Mouse (Mus musculus) small intestine, adult 10 weeks (tissue): ENCODE measurements around the gene Prkaa1. TPM values are rescaled to one million over a fixed set of nuclear protein-coding genes. Genes with fewer than 3 reads are reported as not detected.

Experiments used
- polyA plus RNA-seq: library from polyadenylated mRNA; stranded (reverse); fragments of 350-450 nt; fragmentation: Illumina TruSeq; extraction: RNeasy Lipid Tissue Mini Kit (QIAGEN cat#74804); gene quantifications from one replicate; pipeline ENCODE4 v1.2.3, GENCODE M21; 2014; ENCODE audit warnings: low replicate concordance

Prkaa1 gene
- polyA plus RNA-seq = 51.6 TPM

DNA sequence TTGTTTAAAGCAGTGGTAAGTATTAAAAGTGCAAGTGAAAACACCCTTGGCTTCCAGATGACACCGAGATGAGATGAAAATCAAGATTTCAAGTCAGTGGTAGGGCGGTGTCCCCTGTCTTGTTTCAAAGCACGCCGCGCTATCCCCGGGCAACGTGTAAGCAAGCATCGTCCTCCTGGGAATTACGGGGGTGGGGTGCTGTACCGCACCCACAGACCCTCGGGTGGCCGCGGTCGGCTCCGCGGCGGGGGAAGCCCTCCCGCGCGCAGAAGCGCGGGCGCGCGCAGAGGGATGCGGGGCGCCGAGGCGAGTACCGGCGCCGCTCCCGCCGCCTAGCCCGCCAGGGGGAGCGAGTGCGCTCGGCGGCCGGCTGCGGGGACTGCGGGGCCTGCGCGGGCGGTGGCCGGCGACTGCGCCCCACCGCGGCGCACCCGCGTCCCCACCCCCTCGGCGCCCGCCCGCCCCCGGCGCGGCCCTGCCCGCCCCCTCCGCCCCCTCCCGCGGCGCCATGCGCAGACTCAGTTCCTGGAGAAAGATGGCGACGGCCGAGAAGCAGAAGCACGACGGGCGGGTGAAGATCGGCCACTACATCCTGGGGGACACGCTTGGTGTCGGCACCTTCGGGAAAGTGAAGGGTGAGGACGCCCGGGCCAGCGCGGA is at the start of gene Prkaa1:
Gene Prkaa1 (plus strand): TSS at position 501 of the 660 bp plus-strand sequence.

DNA sequence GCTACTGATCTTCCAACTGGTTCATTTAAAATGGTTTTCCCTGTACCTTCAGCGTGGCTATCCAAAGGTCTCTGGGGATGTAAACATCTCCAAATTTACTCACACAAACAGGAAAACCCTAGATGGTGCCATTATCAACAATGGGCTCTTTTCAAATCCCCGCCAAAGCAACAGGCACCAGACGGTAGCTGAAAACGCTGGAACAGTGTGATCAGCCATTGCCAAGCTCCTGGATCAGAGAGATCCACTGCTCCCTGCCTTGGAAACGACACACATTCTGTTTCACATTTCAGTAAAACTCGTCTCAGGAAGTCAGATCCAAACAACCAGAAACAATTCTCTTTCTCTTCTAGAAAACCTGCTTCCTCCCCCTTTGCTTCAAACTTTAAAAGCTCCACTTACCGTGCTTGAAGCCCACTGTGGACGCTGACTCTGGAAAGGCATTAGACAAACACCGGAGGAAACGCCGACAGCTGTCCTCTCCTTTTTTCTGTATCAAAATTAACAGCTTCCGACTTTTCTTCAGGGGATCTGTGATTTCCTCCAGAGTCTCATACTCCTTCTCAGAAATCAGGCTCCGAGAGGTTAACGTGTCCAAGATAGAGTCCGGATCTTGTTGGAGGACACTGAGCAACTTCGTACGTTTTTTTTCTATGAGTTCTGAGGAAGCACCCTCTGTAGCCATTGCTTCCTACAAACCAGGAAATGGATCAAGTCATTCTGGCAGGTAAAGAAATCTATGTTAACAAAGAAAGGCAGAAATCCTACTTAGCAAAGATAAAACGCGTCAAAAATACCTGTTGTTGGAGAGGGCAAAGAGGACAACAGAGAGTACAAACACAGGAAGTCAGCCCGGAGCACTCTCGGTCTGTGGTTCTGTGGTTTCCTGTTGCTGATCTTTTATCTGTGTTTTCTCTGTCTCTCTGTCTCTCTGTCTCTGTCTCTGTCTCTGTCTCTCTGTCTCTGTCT is 35.7 kb upstream of the Prkaa1 start, which contains the start of gene Card6:
Gene Card6 (minus strand): TSS at position 854 of the 969 bp plus-strand sequence.

DNA sequence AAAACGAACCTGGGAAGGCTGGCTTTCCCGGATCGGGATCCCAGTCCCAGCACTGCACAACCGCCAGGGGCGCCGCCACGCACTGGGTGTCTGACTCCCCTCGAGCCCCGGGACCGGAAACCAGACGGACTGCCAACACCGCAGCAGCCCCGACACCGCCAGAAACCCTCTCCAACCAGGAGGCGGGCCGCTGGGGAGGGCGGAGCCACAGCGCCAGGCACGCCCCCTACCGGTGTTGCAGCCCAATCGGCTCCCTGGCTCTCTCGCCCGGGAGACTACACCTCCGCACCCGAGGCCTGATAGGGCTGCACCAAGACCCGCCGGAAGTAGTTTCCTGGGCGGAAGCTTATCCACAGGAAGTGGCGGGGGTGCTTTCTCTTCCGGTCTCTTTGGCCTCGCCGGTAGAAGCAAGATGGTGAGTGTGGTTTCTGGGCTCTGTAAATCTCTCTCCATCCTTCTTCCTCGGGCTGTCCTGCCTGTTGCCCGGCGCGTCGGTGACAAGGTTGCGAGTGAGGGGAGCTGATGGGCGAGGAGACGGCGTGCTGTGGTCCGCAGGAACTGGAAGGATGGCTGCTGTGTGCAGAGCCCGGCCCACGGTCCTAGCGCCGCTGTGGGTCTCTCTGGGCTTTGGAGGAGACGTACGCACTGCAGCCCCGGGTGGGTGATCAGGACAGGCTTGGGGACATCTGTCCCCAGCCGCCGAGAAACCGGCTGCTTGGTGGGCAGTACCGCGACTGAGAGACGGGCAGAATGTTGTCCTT is 27.2 kb upstream of the Prkaa1 start, which contains the start of gene Rpl37:
Gene Rpl37 (plus strand): TSS at position 376 of the 761 bp plus-strand sequence.

DNA sequence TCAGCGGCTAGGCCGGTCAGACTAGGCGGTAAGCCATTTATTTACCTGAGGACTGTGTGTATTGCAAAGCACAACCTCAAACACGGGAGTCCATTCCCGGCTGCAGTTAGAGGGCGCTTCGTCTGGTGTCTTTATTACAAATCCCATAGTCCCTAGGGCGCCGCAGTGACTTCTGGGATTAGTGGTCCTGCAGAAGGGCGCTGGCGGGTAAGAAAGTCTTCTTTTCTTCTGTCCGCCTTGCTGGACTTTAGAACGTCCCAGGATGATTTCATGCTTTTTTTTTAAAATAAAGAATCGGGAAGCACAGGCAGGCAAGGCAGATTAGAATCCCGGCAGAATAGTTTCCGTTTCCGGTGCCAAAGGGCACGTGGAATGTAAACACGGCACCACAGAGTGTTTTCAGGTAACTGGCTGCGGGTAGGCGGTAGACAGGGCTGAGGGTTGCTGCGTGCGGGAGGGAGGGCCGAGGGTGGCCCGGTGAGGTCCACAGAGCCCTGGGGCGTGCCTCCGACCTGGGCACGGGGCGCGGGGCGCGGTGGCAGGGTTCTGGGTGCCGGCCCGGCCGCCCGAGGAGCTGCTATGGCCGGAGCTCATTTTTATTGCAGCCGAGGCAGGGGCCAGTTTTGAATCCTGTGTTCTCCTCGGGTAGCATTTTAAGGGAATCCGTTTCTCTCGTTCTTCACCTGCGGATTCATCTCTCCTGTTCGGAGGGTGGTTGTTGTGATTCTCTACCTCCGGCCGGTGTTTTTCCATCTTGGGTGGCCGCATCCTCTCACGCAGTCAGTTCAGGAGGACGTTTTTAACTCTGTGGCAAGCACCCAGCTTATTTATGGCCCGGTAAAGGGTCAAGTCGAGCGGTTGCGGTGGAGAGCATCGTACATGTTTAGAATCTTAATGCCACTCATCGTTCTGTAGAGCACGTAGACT is 42.0 kb downstream of the Prkaa1 start, which contains the start of gene Ttc33:
Gene Ttc33 (plus strand): TSS at position 160 of the 927 bp plus-strand sequence.

Other genes with a start within 250 kb of the Prkaa1 start
- gene Mroh2b, start 245.1 kb upstream of the Prkaa1 start, polyA plus RNA-seq = not detected
- gene C7, start 80.1 kb upstream of the Prkaa1 start, polyA plus RNA-seq = 1.2 TPM
- gene Card6, start 35.3 kb upstream of the Prkaa1 start, polyA plus RNA-seq = 10.5 TPM
- gene Rpl37, start 27.2 kb upstream of the Prkaa1 start, polyA plus RNA-seq = 6.1 TPM
- 37.5 TPM for gene Ttc33, start 41.7 kb downstream of the Prkaa1 start, polyA plus RNA-seq
- gene Ptger4, start 100.3 kb downstream of the Prkaa1 start, polyA plus RNA-seq = 22.0 TPM